Mouse (Mus musculus) CH12.LX (cell line): Measurements from ENCODE around the gene Malsu1. TPM values are rescaled to one million over a fixed set of nuclear protein-coding genes. Genes with fewer than 3 reads are reported as not detected.
A peak's percentile ranks its signal among the peaks of the same experiment; 100 is the strongest.

Experiments
- DNase-seq: peaks from one replicate; pipeline ENCODE4 v3.0.0-alpha.2; 2013; ENCODE audit errors: extremely low read depth
- H3K27ac ChIP-seq: 2 replicates; pipeline ENCODE4 v1.5.1; 2012; ENCODE audit warnings: low read depth, mild to moderate bottlenecking, control low read depth, moderate library complexity; ENCODE audit not compliant: insufficient read depth
- H3K27me3 ChIP-seq: replicated peaks from 2 replicates; pipeline ENCODE3; 2012; ENCODE audit warnings: inconsistent platforms
- H3K36me3 ChIP-seq, 2 experiments: replicated peaks in 1 of 2; 2 replicates each; pipeline versions ENCODE3 to v1.6.1; 2012; ENCODE audit warnings: inconsistent platforms in 1 of 2, low read length in 1 of 2, mild to moderate bottlenecking in 1 of 2, mixed read lengths in 1 of 2, moderate library complexity in 1 of 2; ENCODE audit not compliant: control insufficient read depth in 1 of 2, insufficient read depth in 1 of 2
- H3K4me1 ChIP-seq, 2 experiments: 2 replicates each; pipeline ENCODE4 v1.6.1; 2012; ENCODE audit warnings: inconsistent platforms in 1 of 2, moderate library complexity in 1 of 2; ENCODE audit not compliant: insufficient read depth in 2 of 2, control insufficient read depth in 1 of 2
- H3K4me2 ChIP-seq: 2 replicates; pipeline ENCODE4 v1.6.1; 2012; ENCODE audit warnings: low read depth, mild to moderate bottlenecking, control low read depth; ENCODE audit not compliant: poor library complexity, insufficient read depth, severe bottlenecking
- H3K4me3 ChIP-seq, 3 experiments: fragments of 150-350 bp in 1 of 3; sonication (generic) in 1 of 3; replicated peaks in 1 of 3; 2 replicates each; pipeline versions ENCODE3 to v1.5.1; 2011 to 2012; ENCODE audit warnings: low read depth in 2 of 3, low read length in 2 of 3, mild to moderate bottlenecking in 2 of 3, moderate library complexity in 2 of 3, control low read depth in 1 of 3, improper control_type of control experiment in 1 of 3, inconsistent platforms in 1 of 3, mixed read lengths in 1 of 3; ENCODE audit not compliant: poor library complexity in 1 of 3
- H3K79me2 ChIP-seq: replicated peaks from 2 replicates; pipeline ENCODE4 v1.6.1; 2012; ENCODE audit warnings: mild to moderate bottlenecking, moderate library complexity; ENCODE audit not compliant: control insufficient read depth, poor library complexity, insufficient read depth, severe bottlenecking; ENCODE audit errors: extremely low read depth
- H3K9ac ChIP-seq: 2 replicates; pipeline ENCODE4 v1.6.1; 2012; ENCODE audit warnings: low read depth, mild to moderate bottlenecking, control low read depth, moderate library complexity; ENCODE audit not compliant: insufficient read depth
- H3K9me3 ChIP-seq: replicated peaks from 2 replicates; pipeline ENCODE3; 2012; ENCODE audit warnings: low read length, inconsistent platforms, mixed read lengths
- CHD2 ChIP-seq: IDR thresholded peaks from 2 replicates; pipeline ENCODE4 v1.6.1; 2011; ENCODE audit warnings: low read length, improper control_type of control experiment
- CTCF ChIP-seq, 2 experiments: IDR thresholded peaks in 1 of 2; conservative IDR thresholded peaks in 1 of 2; 2 replicates each; pipeline ENCODE4 v1.5.1; 2011 to 2012; ENCODE audit warnings: low read depth in 2 of 2, low read length in 2 of 2, improper control_type of control experiment in 1 of 2, inconsistent platforms in 1 of 2, mild to moderate bottlenecking in 1 of 2, moderate library complexity in 1 of 2
- E2F4 ChIP-seq: IDR thresholded peaks from 2 replicates; pipeline ENCODE4 v1.6.1; 2011; ENCODE audit warnings: low read depth, low read length, improper control_type of control experiment; ENCODE audit not compliant: insufficient replicate concordance
- EP300 ChIP-seq: IDR thresholded peaks from 2 replicates; pipeline ENCODE4 v1.6.1; 2011; ENCODE audit warnings: low read length, improper control_type of control experiment
- JUND ChIP-seq: conservative IDR thresholded peaks from 2 replicates; pipeline ENCODE4 v1.6.1; 2011; ENCODE audit warnings: low read depth, low read length, improper control_type of control experiment
- MEF2A ChIP-seq: IDR thresholded peaks from 2 replicates; pipeline ENCODE4 v1.6.1; 2014; ENCODE audit warnings: low read depth, mild to moderate bottlenecking, inconsistent platforms, low read length, improper control_type of control experiment, borderline replicate concordance
- MXI1 ChIP-seq: IDR thresholded peaks from 2 replicates; pipeline ENCODE4 v1.6.1; 2011; ENCODE audit warnings: mild to moderate bottlenecking, low read depth, low read length, improper control_type of control experiment
- MYC ChIP-seq: IDR thresholded peaks from 2 replicates; pipeline ENCODE4 v1.6.1; 2011; ENCODE audit warnings: low read depth, mild to moderate bottlenecking, improper control_type of control experiment, low read length
- RAD21 ChIP-seq: IDR thresholded peaks from 2 replicates; pipeline ENCODE4 v1.6.1; 2011; ENCODE audit warnings: low read depth, mild to moderate bottlenecking, low read length, improper control_type of control experiment, moderate library complexity
- RCOR1 ChIP-seq: conservative IDR thresholded peaks from 2 replicates; pipeline ENCODE4 v1.6.1; 2012; ENCODE audit warnings: low read depth, mild to moderate bottlenecking, inconsistent platforms, low read length, improper control_type of control experiment
- TBP ChIP-seq: conservative IDR thresholded peaks from 2 replicates; pipeline ENCODE4 v1.6.1; 2011; ENCODE audit warnings: low read depth, low read length, improper control_type of control experiment
- TCF12 ChIP-seq: IDR thresholded peaks from 2 replicates; pipeline ENCODE4 v1.6.1; 2014; ENCODE audit warnings: low read depth, mild to moderate bottlenecking, inconsistent platforms, low read length, improper control_type of control experiment
- USF1 ChIP-seq: IDR thresholded peaks from 2 replicates; pipeline ENCODE4 v1.6.1; 2014; ENCODE audit warnings: low read depth, mild to moderate bottlenecking, inconsistent platforms, low read length, improper control_type of control experiment
- ZKSCAN1 ChIP-seq: IDR thresholded peaks from 2 replicates; pipeline ENCODE4 v1.6.1; 2012; ENCODE audit warnings: low read depth, inconsistent platforms, low read length, improper control_type of control experiment, borderline replicate concordance
- ZNF384 ChIP-seq: IDR thresholded peaks from 2 replicates; pipeline ENCODE4 v1.6.1; 2012; ENCODE audit warnings: low read depth, low read length, improper control_type of control experiment, inconsistent platforms
- dilution Hi-C: fragments of 300-500 bp; cut with MboI; formaldehyde crosslinking; loops from 2 replicates; pipeline ENCODE4 v1.14.3; 2020; ENCODE audit warnings: low sequenced_read_pairs; ENCODE audit not compliant: extremely low pct_unique_long_range_greater_than_20kb, extremely low pct_ligation_motif_present
- in situ Hi-C: fragments of 300-500 bp; cut with MboI; formaldehyde crosslinking; loops from 3 replicates; pipeline ENCODE4 v1.14.3; 2019; ENCODE audit warnings: low sequenced_read_pairs, low pct_ligation_motif_present, low pct_unique_long_range_greater_than_20kb, mixed read lengths
- polyA plus RNA-seq: library from polyadenylated mRNA; unstranded; fragments of >175 nt; gene quantifications from 2 replicates; pipeline ENCODE4 v1.2.1, GENCODE M21; 2012; ENCODE audit warnings: low read depth; ENCODE audit not compliant: insufficient read length
- total RNA-seq, 2 experiments: library from RNA; depleted of rRNA; stranded (reverse); fragments of 300-350 nt in 1 of 2; fragments of >200 nt in 1 of 2; gene quantifications; 2 replicates each; pipeline ENCODE4 v1.2.3; 2012 to 2014

Malsu1 gene
- total and polyA plus RNA-seq, 3 experiments, result 39.0 to 78.7 (median 59.6) TPM

GRCm38 (mm10) chr6:49116241-49116640 is 42.6 kb downstream of the Malsu1 start:
- Histone ChIP-seq H3K27ac (peak overlapping the region; percentile 4; the same call in 1 of the 2 replicates), H3K27me3 (no peaks in the 10 kb centered on the region), H3K79me2 (no peaks in the 10 kb centered on the region), H3K36me3 (peaks cover 0 to 40% of the 10 kb centered on the region in 2 experiments), H3K9ac (no peak overlapping the region), H3K4me3 (no peak overlapping the region), H3K4me1 (peaks cover 13 to 65% of the 10 kb centered on the region in 2 experiments), H3K9me3 (no peaks in the 10 kb centered on the region), H3K4me2 (no peak overlapping the region)
- dilution Hi-C loops, result no loop called here
- no peak for DNase-seq
- TF ChIP-seq JUND (no peak), CTCF (conservative IDR thresholded peaks at IDR 0.05 in 1 of 2, IDR thresholded peaks at IDR 0.05 in 1 of 2; ENCODE audit: low read depth in 2 of 2, low read length in 2 of 2) (no peak), MEF2A (no peak), RCOR1 (no peak), TCF12 (no peak), TBP (no peak), E2F4 (no peak), USF1 (no peak), ZKSCAN1 (no peak), ZNF384 (no peak), CHD2 (no peak), RAD21 (no peak), EP300 (no peak), MYC (no peak)
- in situ Hi-C loops, result no loop called here

- TF ChIP-seq MXI1, result no peak
- H3K4me2 ChIP-seq, result no peak overlapping the region
- H3K27ac ChIP-seq, result no peak overlapping the region
- DNase-seq, result no peak
- H3K36me3 ChIP-seq, result peaks cover 3 to 42% of the 10 kb centered on the region in 2 experiments
- H3K9ac ChIP-seq, result no peak overlapping the region
- H3K4me3 ChIP-seq, result no peak overlapping the region
- H3K9me3 ChIP-seq, result no peaks in the 10 kb centered on the region
- dilution Hi-C loops (no loop called here), in situ Hi-C loops (no loop called here)
- no peaks in the 10 kb centered on the region for H3K27me3 ChIP-seq
- H3K4me1 ChIP-seq, result peaks cover 13 to 61% of the 10 kb centered on the region in 2 experiments
- H3K79me2 ChIP-seq, result no peaks in the 10 kb centered on the region
These were observed 44.9 kb downstream of the Malsu1 start for GRCm38 (mm10) chr6:49118446-49118845.
